Mouse (Mus musculus) thymus, adult 2 months (tissue): ENCODE results near the gene Mical1.

Experiments used
- CTCF ChIP-seq: fragments of 200-500 bp; IDR thresholded peaks from 2 replicates; pipeline ENCODE4 v1.5.1; 2012; ENCODE audit warnings: mild to moderate bottlenecking, control low read depth, low read length, moderate library complexity, borderline replicate concordance; ENCODE audit not compliant: control insufficient read depth, poor library complexity, insufficient read depth; ENCODE audit errors: extremely low read depth
- POLR2A ChIP-seq: fragments of 200-500 bp; IDR thresholded peaks from 2 replicates; pipeline ENCODE4 v1.6.1; 2012; ENCODE audit warnings: mild to moderate bottlenecking, low read length, control low read depth, moderate library complexity; ENCODE audit not compliant: control insufficient read depth, poor library complexity, insufficient read depth; ENCODE audit errors: extremely low read depth

- TF ChIP-seq CTCF (no peak), POLR2A (no peak)
These were observed 26.4 kb upstream of the Mical1 start for GRCm38 (mm10) chr10:41449684-41450083.
